Mouse (Mus musculus) CH12.LX (cell line): ENCODE results near the gene Arrb2.

ENCODE experiments used
- CHD2 ChIP-seq: IDR thresholded peaks from 2 replicates; pipeline ENCODE4 v1.6.1; 2011; ENCODE audit warnings: low read length, improper control_type of control experiment
- CTCF ChIP-seq, 2 experiments: IDR thresholded peaks in 1 of 2; conservative IDR thresholded peaks in 1 of 2; 2 replicates each; pipeline ENCODE4 v1.5.1; 2011 to 2012; ENCODE audit warnings: low read depth in 2 of 2, low read length in 2 of 2, improper control_type of control experiment in 1 of 2, inconsistent platforms in 1 of 2, mild to moderate bottlenecking in 1 of 2, moderate library complexity in 1 of 2
- MAFK ChIP-seq: IDR thresholded peaks from 2 replicates; pipeline ENCODE4 v1.6.1; 2011; ENCODE audit warnings: low read length, improper control_type of control experiment; ENCODE audit not compliant: insufficient replicate concordance
- MAZ ChIP-seq: IDR thresholded peaks from 2 replicates; pipeline ENCODE4 v1.6.1; 2012; ENCODE audit warnings: low read depth, mild to moderate bottlenecking, inconsistent platforms, low read length, improper control_type of control experiment, moderate library complexity
- MYC ChIP-seq: IDR thresholded peaks from 2 replicates; pipeline ENCODE4 v1.6.1; 2011; ENCODE audit warnings: low read depth, mild to moderate bottlenecking, improper control_type of control experiment, low read length
- NELFE ChIP-seq: IDR thresholded peaks from 2 replicates; pipeline ENCODE4 v1.6.1; 2011; ENCODE audit warnings: low read depth, low read length, improper control_type of control experiment
- POLR2A ChIP-seq: IDR thresholded peaks from 2 replicates; pipeline ENCODE4 v1.6.1; 2011; ENCODE audit warnings: low read depth, mild to moderate bottlenecking, improper control_type of control experiment, low read length
- RAD21 ChIP-seq: IDR thresholded peaks from 2 replicates; pipeline ENCODE4 v1.6.1; 2011; ENCODE audit warnings: low read depth, mild to moderate bottlenecking, low read length, improper control_type of control experiment, moderate library complexity
- SIN3A ChIP-seq: IDR thresholded peaks from 2 replicates; pipeline ENCODE4 v1.6.1; 2012; ENCODE audit warnings: low read length, improper control_type of control experiment, inconsistent platforms
- SMC3 ChIP-seq: IDR thresholded peaks from 2 replicates; pipeline ENCODE4 v1.6.1; 2011; ENCODE audit warnings: low read depth, low read length, improper control_type of control experiment
- TBP ChIP-seq: conservative IDR thresholded peaks from 2 replicates; pipeline ENCODE4 v1.6.1; 2011; ENCODE audit warnings: low read depth, low read length, improper control_type of control experiment
- TCF12 ChIP-seq: IDR thresholded peaks from 2 replicates; pipeline ENCODE4 v1.6.1; 2014; ENCODE audit warnings: low read depth, mild to moderate bottlenecking, inconsistent platforms, low read length, improper control_type of control experiment
- ZKSCAN1 ChIP-seq: IDR thresholded peaks from 2 replicates; pipeline ENCODE4 v1.6.1; 2012; ENCODE audit warnings: low read depth, inconsistent platforms, low read length, improper control_type of control experiment, borderline replicate concordance
- ZNF384 ChIP-seq: IDR thresholded peaks from 2 replicates; pipeline ENCODE4 v1.6.1; 2012; ENCODE audit warnings: low read depth, low read length, improper control_type of control experiment, inconsistent platforms

DNA sequence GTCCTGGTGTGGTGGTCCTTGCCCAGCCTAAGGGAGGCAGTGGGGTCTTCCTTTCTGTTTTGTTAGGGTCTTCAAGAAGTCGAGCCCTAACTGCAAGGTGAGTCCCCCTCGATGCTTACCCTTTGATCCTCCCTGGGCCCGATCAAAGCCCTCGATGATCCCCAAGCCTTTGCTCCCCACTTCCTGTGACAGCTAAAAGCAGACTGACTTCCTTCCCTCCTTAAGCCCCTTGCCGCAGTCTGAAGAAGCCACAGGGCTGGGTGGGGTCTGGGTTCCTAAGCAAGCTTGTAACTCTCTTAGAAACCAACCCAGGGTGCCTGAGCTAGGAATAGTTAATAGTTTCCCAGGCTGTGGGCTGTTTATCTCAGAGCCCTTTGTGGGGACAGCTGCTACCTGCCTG lies 3.0 kb downstream of the Arrb2 start:
- TF ChIP-seq POLR2A (no peak), SIN3A (no peak), CTCF (conservative IDR thresholded peaks at IDR 0.05 in 1 of 2, IDR thresholded peaks at IDR 0.05 in 1 of 2; ENCODE audit: low read depth in 2 of 2, low read length in 2 of 2) (no peak), SMC3 (no peak), MAFK (no peak), MYC (no peak), TCF12 (no peak), NELFE (no peak), RAD21 (no peak), ZKSCAN1 (no peak), CHD2 (no peak), MAZ (no peak), TBP (no peak), ZNF384 (no peak)
